Mouse (Mus musculus): ENCODE measurements around the gene Tmem161a.

GRCm38 (mm10) chr8:70211275-70211674, 39.1 kb downstream of the Tmem161a start:
- no peak for TF ChIP-seq MYOG (IDR thresholded peaks at IDR 0.05; ENCODE audit: control insufficient read depth, extremely low read depth, insufficient read length)
- TF ChIP-seq CTCF (IDR thresholded peaks at IDR 0.05; ENCODE audit: control insufficient read depth, insufficient read depth, insufficient read length), result no peak
- TF ChIP-seq MYOD1 (IDR thresholded peaks at IDR 0.05; ENCODE audit: control insufficient read depth, insufficient read length, low read depth), result no peak
- TF ChIP-seq USF1 (IDR thresholded peaks at IDR 0.05; ENCODE audit: low read depth), result no peak
- no peak for TF ChIP-seq CEBPB (IDR thresholded peaks at IDR 0.05; ENCODE audit: low read depth)
